8 mouse cellular contexts compared by ENCODE assay signal in the genomic region with DNA sequence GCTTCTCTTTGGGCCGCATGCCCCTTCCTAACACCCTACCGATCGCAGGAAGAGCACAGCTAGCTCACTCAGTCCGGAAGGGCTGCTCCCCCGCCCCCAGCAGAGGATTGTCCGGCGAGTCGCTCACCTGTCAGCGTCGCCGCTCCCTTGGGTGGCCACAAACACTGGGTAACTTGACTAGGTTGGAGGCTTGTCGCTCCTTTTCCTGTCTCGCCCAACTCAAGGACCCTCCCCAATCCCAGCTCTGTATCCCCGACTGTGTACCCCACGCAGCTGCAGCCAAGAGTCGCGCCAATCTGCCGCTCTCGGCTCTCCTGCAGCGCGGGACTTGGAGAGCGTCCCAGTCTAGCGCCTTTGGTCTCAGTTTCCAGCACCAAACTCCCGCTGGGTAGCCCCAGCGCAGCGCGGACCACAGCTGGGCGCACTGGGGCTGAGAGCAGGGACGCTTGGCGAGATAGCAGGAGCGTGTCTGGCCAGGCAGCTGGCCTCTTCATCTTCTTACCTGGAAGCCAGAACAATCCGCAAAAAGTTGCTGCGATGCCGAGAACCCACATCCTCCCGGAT. TPM values are rescaled to one million over a fixed set of nuclear protein-coding genes. Genes with fewer than 3 reads are reported as not detected.
A peak's percentile ranks its signal among the peaks of the same experiment; 100 is the strongest.
DNase-seq lines count a peak whose midpoint lies in the region; ATAC-seq and TF ChIP-seq lines count a peak whose summit lies in the region.

No protein-coding gene starts in this region.

- no peak overlapping the region for H3K27ac ChIP-seq in gastrocnemius, adult 2 months
- H3K27ac ChIP-seq in intestine, embryonic 16.5 days (ENCODE audit: low read length) = no peak overlapping the region
- no peak overlapping the region for H3K27ac ChIP-seq in liver, embryonic 11.5 days (ENCODE audit: low read depth, low read length)

- H3K36me3 ChIP-seq in intestine, embryonic 16.5 days (ENCODE audit: control insufficient read depth, insufficient read depth, low read length) = no peaks in the 10 kb centered on the region
- H3K36me3 ChIP-seq in liver, embryonic 11.5 days (ENCODE audit: control insufficient read depth, insufficient read depth, low read length) = no peaks in the 10 kb centered on the region

- WGBS in intestine, embryonic 16.5 days = under 1% methylated on average over 35 of the region's 35 CpGs
- under 1% methylated on average over 35 of the region's 35 CpGs for WGBS in liver, embryonic 11.5 days

- peaks cover 33% of the 10 kb centered on the region for H3K27me3 ChIP-seq in intestine, embryonic 16.5 days (replicated peaks; ENCODE audit: control insufficient read depth, insufficient read depth, low read length)
- H3K27me3 ChIP-seq in liver, embryonic 11.5 days (replicated peaks; ENCODE audit: control insufficient read depth, insufficient read depth, low read length) = peaks cover 42% of the 10 kb centered on the region

- H3K9ac ChIP-seq in intestine, embryonic 16.5 days (ENCODE audit: low read depth, low read length) = peak overlapping the region; percentile 53
- H3K9ac ChIP-seq in liver, embryonic 11.5 days (ENCODE audit: low read depth, low read length) = no peak overlapping the region

- H3K4me1 ChIP-seq in intestine, embryonic 16.5 days (ENCODE audit: control insufficient read depth, insufficient read depth, low read length) = peaks cover 13% of the 10 kb centered on the region
- 0 out of 2 replicates have a peak, but pooled peaks cover 2% of the 10 kb centered on the region for H3K4me1 ChIP-seq in liver, embryonic 11.5 days (replicated peaks; ENCODE audit: control insufficient read depth, insufficient read depth, low read length)

- H3K4me3 ChIP-seq in gastrocnemius, adult 2 months = peak overlapping the region; percentile 60
- peak overlapping the region; percentile 55 for H3K4me3 ChIP-seq in intestine, embryonic 16.5 days (ENCODE audit: low read length)
- H3K4me3 ChIP-seq in liver, embryonic 11.5 days (ENCODE audit: low read depth, low read length) = peak overlapping the region; percentile 46

- peak; percentile 72 for ATAC-seq in frontal cortex, adult (ENCODE audit: low TSS enrichment)
- ATAC-seq in intestine, embryonic 16.5 days = peak; percentile 72
- peak; percentile 33; the same call in 1 of the 2 replicates for ATAC-seq in liver, embryonic 11.5 days (replicated peaks; ENCODE audit: low FRiP score)

- no peaks in the 10 kb centered on the region for H3K9me3 ChIP-seq in intestine, embryonic 16.5 days (ENCODE audit: control insufficient read depth, low read length)
- no peaks in the 10 kb centered on the region for H3K9me3 ChIP-seq in liver, embryonic 11.5 days (ENCODE audit: control insufficient read depth, low read length)

- intact Hi-C loops in gastrocnemius, adult 2 months (cut with DNase I) = no loop called here

- DNase-seq in gastrocnemius, adult 2 months = no peak
- DNase-seq in gastrocnemius, adult 18-20 months (ENCODE audit: low spot score) = no peak
- peak; percentile 22 for DNase-seq in WW6 (ENCODE audit: low read depth, low spot score)
- DNase-seq in liver, embryonic 11.5 days (ENCODE audit: low spot score) = peak; percentile 44
- peak; percentile 47 for DNase-seq in retina, embryonic 14.5 days (ENCODE audit: low spot score)
- DNase-seq in thymus, postnatal 25 days = no peak

- peak overlapping the region; percentile 97 for H3K4me2 ChIP-seq in intestine, embryonic 16.5 days (ENCODE audit: low read depth, low read length)
- H3K4me2 ChIP-seq in liver, embryonic 11.5 days = peak overlapping the region; percentile 81

- TF ChIP-seq CTCF in gastrocnemius, adult 2 months (IDR thresholded peaks at IDR 0.05) = no peak

RNA-seq across cellular contexts. Expression of a gene that starts 1.5 kb away (rescaled TPM):
- total RNA-seq in gastrocnemius, adult 2 months (2021) = not detected
- total RNA-seq in gastrocnemius, adult 18-20 months (2021) = not detected
- 1.4 and 2.8 TPM in 2 replicates for polyA plus RNA-seq in intestine, embryonic 16.5 days (2015; fragmentation: Nextera tagmentation; extraction: Ambion mirVana)
- 0.34 and 0.92 TPM in 2 replicates for polyA plus RNA-seq in liver, embryonic 11.5 days (2014; fragmentation: Nextera tagmentation; extraction: Ambion mirVana)

Comparison
In these comparisons a context has a peak if more than half of its experiments do, and no peak if none do; other contexts are left out.
1. DNase-seq: peak in WW6 (single experiment), liver, embryonic 11.5 days (single experiment) and retina, embryonic 14.5 days (single experiment); none in gastrocnemius, adult 2 months (single experiment), gastrocnemius, adult 18-20 months (single experiment) and thymus, postnatal 25 days (single experiment).
2. Peak in every context shown above with its lines, with median percentiles within 50 percentile points of each other: H3K4me3 ChIP-seq and ATAC-seq.